Mouse (Mus musculus) liver, embryonic 15.5 days (tissue): ENCODE data around the gene Pde2a. TPM values are rescaled to one million over a fixed set of nuclear protein-coding genes. Genes with fewer than 3 reads are reported as not detected.

Experiments
- ATAC-seq: fragments of 200-750 bp; cut with Nextera tagmentation; 2 replicates; pipeline ENCODE4 v1.8.0; 2017; ENCODE audit warnings: moderate number of reproducible peaks, mild to moderate bottlenecking, moderate library complexity; ENCODE audit not compliant: insufficient read depth
- H3K27ac ChIP-seq: fragments of 300-500 bp; sonication (generic); replicated peaks from 2 replicates; pipeline ENCODE4 v1.5.1; 2015; ENCODE audit warnings: mild to moderate bottlenecking, inconsistent platforms
- H3K27me3 ChIP-seq: fragments of 300-500 bp; sonication (generic); 2 replicates; pipeline ENCODE4 v1.6.1; 2015; ENCODE audit warnings: mild to moderate bottlenecking, inconsistent platforms
- H3K36me3 ChIP-seq: fragments of 300-500 bp; sonication (generic); replicated peaks from 2 replicates; pipeline ENCODE4 v1.6.1; 2015; ENCODE audit warnings: moderate library complexity, mild to moderate bottlenecking, inconsistent platforms
- H3K4me1 ChIP-seq: fragments of 300-500 bp; sonication (generic); replicated peaks from 2 replicates; pipeline ENCODE4 v1.6.1; 2015; ENCODE audit warnings: inconsistent platforms
- H3K4me2 ChIP-seq: fragments of 300-500 bp; sonication (generic); 2 replicates; pipeline ENCODE4 v1.6.1; 2015; ENCODE audit warnings: moderate library complexity, mild to moderate bottlenecking, inconsistent platforms
- H3K4me3 ChIP-seq: fragments of 300-500 bp; sonication (generic); replicated peaks from 2 replicates; pipeline ENCODE4 v1.5.1; 2015; ENCODE audit warnings: mild to moderate bottlenecking, inconsistent platforms
- H3K9ac ChIP-seq: fragments of 300-500 bp; sonication (generic); 2 replicates; pipeline ENCODE4 v1.6.1; 2015; ENCODE audit warnings: moderate library complexity, mild to moderate bottlenecking, inconsistent platforms
- H3K9me3 ChIP-seq: fragments of 300-500 bp; sonication (generic); replicated peaks from 2 replicates; pipeline ENCODE4 v1.6.1; 2016; ENCODE audit warnings: inconsistent platforms
- WGBS: fragments of 180-500 bp; shearing (Covaris S2); methylation state at CpG from one replicate; pipeline ENCODE4 v1.1.7; 2015; ENCODE audit warnings: mixed read lengths; ENCODE audit not compliant: insufficient replicate concordance; 5-methylcytosine and 5-hydroxymethylcytosine counted together
- polyA plus RNA-seq: library from polyadenylated mRNA; unstranded; fragments of >200 nt; fragmentation: Nextera tagmentation; extraction: Ambion mirVana; gene quantifications from 2 replicates; pipeline ENCODE4 v1.2.1, GENCODE M21; 2015

Gene Pde2a
- polyA plus RNA-seq, 1 experiment from 2014 or later = 12.0 TPM

DNA sequence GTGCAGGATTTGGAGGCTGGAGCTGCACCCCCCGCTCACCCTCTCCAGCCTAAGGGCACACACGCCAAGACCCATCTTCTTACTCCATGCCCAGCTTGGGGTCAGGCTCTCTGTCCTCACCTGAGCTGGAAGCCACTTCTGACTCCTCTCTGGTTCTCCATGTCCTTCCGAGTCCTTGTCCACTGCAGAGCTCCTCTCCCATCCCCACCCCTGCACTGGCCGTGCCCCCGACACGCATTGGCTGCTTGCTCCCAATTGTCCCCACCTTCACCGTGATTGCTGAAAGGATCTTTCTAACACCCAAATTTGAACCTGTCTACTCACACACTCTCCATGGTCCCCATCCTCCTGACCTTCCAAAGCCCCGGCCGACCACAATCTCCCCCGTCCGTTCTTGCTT lies 40.1 kb downstream of the Pde2a start:
- WGBS = 74% methylated on average over 11 of the region's 11 CpGs
- peaks cover 16% of the 10 kb centered on the region for H3K4me1 ChIP-seq
- ATAC-seq = no peak
- no peaks in the 10 kb centered on the region for H3K36me3 ChIP-seq
- no peak overlapping the region for H3K27ac ChIP-seq
- H3K9me3 ChIP-seq = no peaks in the 10 kb centered on the region
- no peak overlapping the region for H3K9ac ChIP-seq
- no peak overlapping the region for H3K4me3 ChIP-seq
- H3K27me3 ChIP-seq = no peaks in the 10 kb centered on the region
- no peak overlapping the region for H3K4me2 ChIP-seq

GRCm38 (mm10) chr7:101462327-101463068 lies 41.0 kb downstream of the Pde2a start:
- no peak overlapping the region for H3K4me2 ChIP-seq
- no peaks in the 10 kb centered on the region for H3K27me3 ChIP-seq
- H3K4me1 ChIP-seq = peaks cover 20% of the 10 kb centered on the region
- H3K36me3 ChIP-seq = no peaks in the 10 kb centered on the region
- no peak overlapping the region for H3K9ac ChIP-seq
- H3K4me3 ChIP-seq = no peak overlapping the region
- ATAC-seq = no peak
- no peaks in the 10 kb centered on the region for H3K9me3 ChIP-seq
- no peak overlapping the region for H3K27ac ChIP-seq
- 49% methylated on average over 14 of the region's 14 CpGs for WGBS

DNA sequence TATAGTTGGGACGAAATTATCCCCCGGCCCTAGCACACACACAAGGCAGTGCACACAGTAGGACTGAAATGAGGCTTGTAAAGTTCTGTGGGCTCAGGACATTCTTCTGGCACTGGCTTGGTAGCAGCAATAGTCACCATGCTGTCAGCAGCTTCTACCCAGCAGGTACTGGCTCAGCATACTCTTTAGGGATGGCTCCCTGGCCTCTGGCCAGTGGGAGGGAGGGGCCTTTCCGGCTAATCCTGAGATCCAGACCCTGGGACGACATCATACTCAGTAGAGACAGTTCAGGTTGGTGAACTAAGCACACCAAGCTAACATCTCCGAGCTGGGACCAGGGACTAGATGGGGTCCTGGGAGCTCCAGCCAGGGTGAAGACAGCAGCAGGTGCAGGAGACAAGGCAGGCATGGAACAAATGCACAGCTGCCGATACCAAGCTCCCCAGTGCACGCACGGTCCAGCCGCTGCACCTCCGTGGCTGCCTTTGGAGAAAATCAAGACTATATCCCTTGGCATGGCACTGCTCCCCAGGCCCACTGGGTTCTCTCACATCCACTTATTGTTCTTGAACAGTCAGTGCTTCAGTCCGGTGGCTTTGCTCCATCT lies 42.3 kb downstream of the Pde2a start:
- H3K4me3 ChIP-seq = no peak overlapping the region
- no peak overlapping the region for H3K9ac ChIP-seq
- peaks cover 20% of the 10 kb centered on the region for H3K4me1 ChIP-seq
- H3K9me3 ChIP-seq = no peaks in the 10 kb centered on the region
- H3K27ac ChIP-seq = no peak overlapping the region
- WGBS = 73% methylated on average over 11 of the region's 11 CpGs
- no peak for ATAC-seq
- no peak overlapping the region for H3K4me2 ChIP-seq
- H3K27me3 ChIP-seq = no peaks in the 10 kb centered on the region
- H3K36me3 ChIP-seq = no peaks in the 10 kb centered on the region

- Histone ChIP-seq H3K36me3 (no peaks in the 10 kb centered on the region), H3K9ac (no peak overlapping the region), H3K4me1 (peaks cover 20% of the 10 kb centered on the region), H3K27me3 (no peaks in the 10 kb centered on the region), H3K4me2 (no peak overlapping the region), H3K27ac (no peak overlapping the region), H3K4me3 (no peak overlapping the region), H3K9me3 (no peaks in the 10 kb centered on the region)
- WGBS = 50% methylated on average over 4 of the region's 4 CpGs
- ATAC-seq = no peak
Measured at GRCm38 (mm10) chr7:101464927-101465326, 43.4 kb downstream of the Pde2a start.

DNA sequence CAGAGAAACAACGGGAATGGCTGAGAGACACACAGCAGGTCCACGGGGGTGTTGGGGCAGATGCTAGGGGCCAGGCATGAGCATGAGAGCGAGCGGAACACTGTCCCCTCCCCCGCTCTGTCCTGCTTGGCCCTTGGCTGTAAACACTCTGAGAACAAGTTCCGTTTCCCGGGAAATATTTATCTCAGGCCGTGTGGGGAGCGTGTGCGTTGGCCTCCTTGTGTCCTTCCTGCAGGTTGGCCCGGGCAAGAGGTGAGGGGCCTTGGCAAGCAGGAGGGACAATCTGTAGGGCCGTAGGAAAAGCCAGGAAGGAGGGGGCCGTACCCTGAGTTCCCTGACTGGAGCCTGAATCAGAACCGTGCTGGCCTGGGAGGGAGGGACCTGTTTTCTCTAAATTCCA lies 43.9 kb downstream of the Pde2a start:
- WGBS = 17% methylated on average over 14 of the region's 14 CpGs
- Histone ChIP-seq H3K4me1 (peaks cover 20% of the 10 kb centered on the region), H3K9ac (no peak overlapping the region), H3K4me2 (no peak overlapping the region), H3K9me3 (no peaks in the 10 kb centered on the region), H3K27me3 (no peaks in the 10 kb centered on the region), H3K27ac (peak overlapping the region; percentile 41; the same call in 1 of the 2 replicates), H3K4me3 (no peak overlapping the region), H3K36me3 (no peaks in the 10 kb centered on the region)
- ATAC-seq = peak; percentile 65

- peak overlapping the region; percentile 41; the same call in 1 of the 2 replicates for H3K27ac ChIP-seq
- ATAC-seq = no peak; the same call in 1 of the 2 replicates
- no peak overlapping the region for H3K9ac ChIP-seq
- no peaks in the 10 kb centered on the region for H3K36me3 ChIP-seq
- no peak overlapping the region for H3K4me2 ChIP-seq
- H3K27me3 ChIP-seq = no peaks in the 10 kb centered on the region
- no peak overlapping the region for H3K4me3 ChIP-seq
- 35% methylated on average over 8 of the region's 8 CpGs for WGBS
- peaks cover 20% of the 10 kb centered on the region for H3K4me1 ChIP-seq
- no peaks in the 10 kb centered on the region for H3K9me3 ChIP-seq
Measured at GRCm38 (mm10) chr7:101465850-101466580, 44.5 kb downstream of the Pde2a start.

- ATAC-seq = no peak
- Histone ChIP-seq H3K36me3 (no peaks in the 10 kb centered on the region), H3K9ac (no peak overlapping the region), H3K9me3 (no peaks in the 10 kb centered on the region), H3K27ac (no peak overlapping the region), H3K4me1 (peaks cover 20% of the 10 kb centered on the region), H3K4me3 (no peak overlapping the region), H3K27me3 (no peaks in the 10 kb centered on the region), H3K4me2 (no peak overlapping the region)
- WGBS = 51% methylated on average over 6 of the region's 6 CpGs
Measured at GRCm38 (mm10) chr7:101466581-101467081, 45.1 kb downstream of the Pde2a start.

DNA sequence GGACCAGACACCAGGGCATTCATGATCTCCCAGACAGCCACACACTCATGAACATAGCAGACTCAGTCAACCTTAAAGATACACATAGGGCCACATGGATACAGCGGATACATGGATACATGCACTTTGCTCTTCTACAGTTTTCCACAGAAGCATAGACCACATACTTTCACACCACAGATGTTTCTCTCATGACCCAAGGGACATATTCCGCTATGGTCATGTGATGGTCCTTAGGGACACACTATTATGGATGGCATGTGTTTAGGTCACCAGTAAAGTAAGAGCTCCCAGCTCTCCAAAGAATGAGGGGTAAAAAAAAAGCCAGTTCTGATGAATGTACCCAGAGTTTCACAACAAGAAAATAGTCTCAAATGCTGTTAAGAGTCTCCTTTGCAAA lies 49.9 kb downstream of the Pde2a start:
- no peak overlapping the region for H3K27ac ChIP-seq
- no peak overlapping the region for H3K9ac ChIP-seq
- no peak overlapping the region for H3K4me3 ChIP-seq
- no peak overlapping the region for H3K4me2 ChIP-seq
- no peaks in the 10 kb centered on the region for H3K36me3 ChIP-seq
- H3K27me3 ChIP-seq = no peaks in the 10 kb centered on the region
- 71% methylated on average over 2 of the region's 2 CpGs for WGBS
- no peak for ATAC-seq
- 0 out of 2 replicates have a peak, but pooled peaks cover 4% of the 10 kb centered on the region for H3K4me1 ChIP-seq
- H3K9me3 ChIP-seq = no peaks in the 10 kb centered on the region

DNA sequence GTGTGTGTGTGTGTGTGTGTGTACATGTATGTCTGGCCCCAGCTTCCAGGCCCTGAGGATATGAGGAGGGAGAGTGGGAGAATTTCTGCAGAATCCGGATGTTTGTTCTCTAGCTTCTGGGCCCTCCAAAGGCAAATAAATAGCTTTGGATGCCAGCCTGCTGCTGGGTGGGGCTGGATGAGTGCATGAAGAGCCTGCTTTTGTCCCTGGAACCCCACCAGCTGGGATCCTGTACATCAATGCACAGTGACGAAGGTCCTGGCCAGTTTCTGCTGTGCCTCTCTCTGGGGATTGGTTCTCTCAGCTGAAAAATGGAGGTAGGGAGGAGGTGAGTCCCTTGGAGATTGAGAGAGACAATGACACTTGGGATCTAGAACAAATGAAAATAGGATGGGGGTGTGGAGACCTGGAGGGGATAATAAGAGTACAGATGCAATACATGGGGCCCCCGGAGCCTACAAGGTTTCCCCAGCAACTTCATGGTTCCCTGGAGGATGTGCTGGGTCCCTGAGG lies 50.5 kb downstream of the Pde2a start:
- WGBS = 50% methylated on average over 3 of the region's 3 CpGs
- 0 out of 2 replicates have a peak, but pooled peaks cover under 1% of the 10 kb centered on the region for H3K4me1 ChIP-seq
- no peak for ATAC-seq
- H3K27ac ChIP-seq = no peak overlapping the region
- no peaks in the 10 kb centered on the region for H3K27me3 ChIP-seq
- no peaks in the 10 kb centered on the region for H3K36me3 ChIP-seq
- no peak overlapping the region for H3K4me2 ChIP-seq
- H3K9ac ChIP-seq = no peak overlapping the region
- no peaks in the 10 kb centered on the region for H3K9me3 ChIP-seq
- H3K4me3 ChIP-seq = no peak overlapping the region

GRCm38 (mm10) chr7:101472598-101473558 lies 51.4 kb downstream of the Pde2a start:
- H3K4me3 ChIP-seq = no peak overlapping the region
- ATAC-seq = no peak
- no peak overlapping the region for H3K9ac ChIP-seq
- H3K36me3 ChIP-seq = no peaks in the 10 kb centered on the region
- no peaks in the 10 kb centered on the region for H3K9me3 ChIP-seq
- H3K4me2 ChIP-seq = no peak overlapping the region
- H3K27ac ChIP-seq = no peak overlapping the region
- no peaks in the 10 kb centered on the region for H3K4me1 ChIP-seq
- no peaks in the 10 kb centered on the region for H3K27me3 ChIP-seq
- WGBS = 39% methylated on average over 10 of the region's 10 CpGs
